Mouse (Mus musculus) embryonic facial prominence, embryonic 14.5 days (tissue): ENCODE data around the gene Ifngr2. TPM values are rescaled to one million over a fixed set of nuclear protein-coding genes. Genes with fewer than 3 reads are reported as not detected.

Experiments used
- ATAC-seq: fragments of 200-750 bp; cut with Nextera tagmentation; 2 replicates; pipeline ENCODE4 v1.8.0; 2017; ENCODE audit warnings: low read depth, moderate number of reproducible peaks, moderate TSS enrichment
- DNase-seq: peaks from one replicate; pipeline ENCODE4 v3.0.0-alpha.2; 2015; ENCODE audit warnings: low spot score
- H3K27ac ChIP-seq: fragments of 300-500 bp; sonication (generic); replicated peaks from 2 replicates; pipeline ENCODE4 v1.5.1; 2014; ENCODE audit warnings: low read depth, mild to moderate bottlenecking, low read length, moderate library complexity
- H3K27me3 ChIP-seq: fragments of 300-500 bp; sonication (generic); replicated peaks from 2 replicates; pipeline ENCODE4 v1.6.1; 2014; ENCODE audit warnings: low read length; ENCODE audit not compliant: control insufficient read depth, insufficient read depth
- H3K36me3 ChIP-seq: fragments of 300-500 bp; sonication (generic); 2 replicates; pipeline ENCODE4 v1.6.1; 2014; ENCODE audit warnings: low read length, mixed read lengths; ENCODE audit not compliant: control insufficient read depth, insufficient read depth
- H3K4me1 ChIP-seq: fragments of 300-500 bp; sonication (generic); 2 replicates; pipeline ENCODE4 v1.6.1; 2014; ENCODE audit warnings: antibody characterized with exemption, low read length; ENCODE audit not compliant: control insufficient read depth, insufficient read depth
- H3K4me2 ChIP-seq: fragments of 300-500 bp; sonication (generic); 2 replicates; pipeline ENCODE4 v1.6.1; 2014; ENCODE audit warnings: low read depth, mild to moderate bottlenecking, low read length, moderate library complexity, mixed read lengths
- H3K4me3 ChIP-seq: fragments of 300-500 bp; sonication (generic); 2 replicates; pipeline ENCODE4 v1.5.1; 2014; ENCODE audit warnings: low read depth, mild to moderate bottlenecking, low read length
- H3K9ac ChIP-seq: fragments of 300-500 bp; sonication (generic); 2 replicates; pipeline ENCODE4 v1.6.1; 2014; ENCODE audit warnings: low read depth, mild to moderate bottlenecking, low read length, moderate library complexity, mixed read lengths
- H3K9me3 ChIP-seq: fragments of 300-500 bp; sonication (generic); 2 replicates; pipeline ENCODE4 v1.6.1; 2016; ENCODE audit warnings: low read length; ENCODE audit not compliant: control insufficient read depth
- WGBS: fragments of 180-500 bp; shearing (Covaris S2); extraction: QIAGEN DNeasy Blood & Tissue Kit; methylation state at CpG from one replicate; pipeline ENCODE4 v1.1.7; 2014; 5-methylcytosine and 5-hydroxymethylcytosine counted together
- polyA plus RNA-seq: library from polyadenylated mRNA; unstranded; fragments of >200 nt; fragmentation: Nextera tagmentation; extraction: Ambion mirVana; gene quantifications from 2 replicates; pipeline ENCODE4 v1.2.1, GENCODE M21; 2014

Ifngr2 gene
- polyA plus RNA-seq, 1 experiment from 2014 or later: 51.0 TPM

DNA sequence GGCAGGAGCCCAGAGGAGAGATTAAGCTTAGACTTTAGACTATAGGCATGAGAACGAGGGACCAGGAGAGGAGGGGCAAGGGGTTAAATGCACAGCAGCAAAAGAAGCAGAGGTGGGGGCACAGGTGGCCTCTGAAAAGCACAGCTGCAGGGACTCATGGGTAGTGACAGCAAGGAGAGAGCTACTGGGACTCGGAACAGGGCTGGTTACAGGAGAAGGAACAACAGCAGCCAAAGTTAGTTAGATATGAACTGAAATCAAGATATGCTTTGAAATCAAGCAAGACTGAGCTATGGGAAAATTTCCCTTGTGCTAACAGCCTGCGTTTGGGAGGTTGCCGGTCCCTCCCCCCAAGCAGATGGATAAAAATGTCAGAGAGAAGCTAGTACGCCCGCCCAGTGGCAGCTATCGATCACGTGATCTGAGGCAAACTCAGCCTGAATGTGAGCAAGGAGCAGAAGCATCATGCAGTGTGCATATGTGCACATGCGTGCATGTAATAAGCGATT is 5.2 kb upstream of the Ifngr2 start:
- Histone ChIP-seq H3K4me2 (peak overlapping the region; percentile 37; the same call in 1 of the 2 replicates), H3K9ac (peak overlapping the region; percentile 19; the same call in 1 of the 2 replicates), H3K27ac (no peak overlapping the region), H3K36me3 (no peaks in the 10 kb centered on the region), H3K4me3 (0 out of 2 replicates have a peak overlapping the region, but pooled peaks have one; percentile 3), H3K4me1 (peaks cover 19% of the 10 kb centered on the region), H3K9me3 (no peaks in the 10 kb centered on the region), H3K27me3 (no peaks in the 10 kb centered on the region; the same call in 1 of the 2 replicates)
- WGBS: 26% methylated on average over 10 of the region's 10 CpGs
- DNase-seq: no peak
- ATAC-seq: no peak

- Histone ChIP-seq H3K4me3 (no peak overlapping the region), H3K9me3 (no peaks in the 10 kb centered on the region), H3K4me2 (no peak overlapping the region), H3K36me3 (no peaks in the 10 kb centered on the region), H3K27ac (no peak overlapping the region), H3K4me1 (peaks cover 16% of the 10 kb centered on the region), H3K9ac (no peak overlapping the region), H3K27me3 (no peaks in the 10 kb centered on the region; the same call in 1 of the 2 replicates)
- 97% methylated on average over 1 of the region's 1 CpGs for WGBS
- ATAC-seq: no peak
- no peak for DNase-seq
Observed at GRCm38 (mm10) chr16:91543619-91544018, 3.3 kb upstream of the Ifngr2 start.

DNA sequence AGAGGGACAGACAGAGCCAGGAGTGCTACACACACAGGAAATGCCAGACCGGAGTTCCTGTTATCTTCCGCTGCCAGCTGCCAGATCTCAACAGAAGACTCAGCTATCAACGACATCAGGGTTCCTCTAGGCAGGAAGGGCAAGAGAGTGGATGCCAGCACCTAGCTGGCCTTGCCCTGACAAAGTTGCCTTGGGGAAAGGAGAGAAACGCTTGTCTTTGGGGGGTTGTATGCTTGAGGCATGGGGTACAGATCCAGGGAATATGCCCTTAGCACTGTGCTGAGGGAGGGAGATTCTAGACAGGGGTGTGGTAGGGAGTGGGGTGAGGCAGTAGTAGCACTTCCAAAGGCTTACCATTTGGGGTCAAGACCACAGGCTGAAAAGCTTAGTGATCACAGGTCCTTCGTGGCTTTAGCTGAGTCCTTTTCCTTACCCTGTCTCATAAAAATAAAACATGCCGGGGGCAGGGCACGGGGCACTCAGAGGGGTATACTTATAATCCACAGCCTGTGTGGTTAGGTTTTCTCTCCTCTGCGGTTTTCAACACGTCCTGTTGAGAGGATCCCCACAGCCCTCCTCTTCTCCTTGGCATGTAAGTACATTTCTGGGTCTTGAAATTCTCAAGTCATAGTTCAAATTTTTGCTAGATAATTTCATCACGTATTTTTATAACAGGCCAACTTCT is 1.1 kb upstream of the Ifngr2 start:
- H3K4me1 ChIP-seq: peaks cover 24% of the 10 kb centered on the region
- H3K4me2 ChIP-seq: no peak overlapping the region
- DNase-seq (no peak), ATAC-seq (0 out of 2 replicates have a peak, but pooled peaks have one; percentile 5)
- H3K4me3 ChIP-seq: no peak overlapping the region
- 58% methylated on average over 10 of the region's 10 CpGs for WGBS
- peak overlapping the region; percentile 6; the same call in 1 of the 2 replicates for H3K27ac ChIP-seq
- no peaks in the 10 kb centered on the region for H3K36me3 ChIP-seq
- no peak overlapping the region for H3K9ac ChIP-seq
- H3K9me3 ChIP-seq: no peaks in the 10 kb centered on the region
- no peaks in the 10 kb centered on the region; the same call in 1 of the 2 replicates for H3K27me3 ChIP-seq

GRCm38 (mm10) chr16:91546391-91546835 is 459 bp upstream of the Ifngr2 start:
- ATAC-seq (peak; percentile 56), DNase-seq (no peak)
- Histone ChIP-seq H3K27ac (peak overlapping the region; percentile 76), H3K4me2 (peak overlapping the region; percentile 72), H3K4me3 (peak overlapping the region; percentile 95), H3K9ac (peak overlapping the region; percentile 95), H3K27me3 (no peaks in the 10 kb centered on the region; the same call in 1 of the 2 replicates), H3K36me3 (no peaks in the 10 kb centered on the region), H3K4me1 (peaks cover 22% of the 10 kb centered on the region), H3K9me3 (no peaks in the 10 kb centered on the region)
- WGBS: 18% methylated on average over 14 of the region's 14 CpGs

- Histone ChIP-seq H3K27me3 (no peaks in the 10 kb centered on the region; the same call in 1 of the 2 replicates), H3K9me3 (no peaks in the 10 kb centered on the region), H3K36me3 (no peaks in the 10 kb centered on the region), H3K4me2 (peak overlapping the region; percentile 72), H3K4me1 (peaks cover 20% of the 10 kb centered on the region), H3K9ac (peak overlapping the region; percentile 95; the same call in 1 of the 2 replicates), H3K27ac (no peak overlapping the region), H3K4me3 (peak overlapping the region; percentile 95)
- no peak for ATAC-seq
- DNase-seq: no peak
- 44% methylated on average over 5 of the region's 5 CpGs for WGBS
Observed at GRCm38 (mm10) chr16:91547974-91548373, 1.1 kb downstream of the Ifngr2 start.

GRCm38 (mm10) chr16:91548586-91548985 is 1.7 kb downstream of the Ifngr2 start:
- Histone ChIP-seq H3K36me3 (no peaks in the 10 kb centered on the region), H3K27ac (no peak overlapping the region), H3K4me1 (peaks cover 26% of the 10 kb centered on the region), H3K9ac (peak overlapping the region; percentile 19; the same call in 1 of the 2 replicates), H3K4me3 (peak overlapping the region; percentile 95), H3K4me2 (peak overlapping the region; percentile 72), H3K27me3 (no peaks in the 10 kb centered on the region; the same call in 1 of the 2 replicates), H3K9me3 (no peaks in the 10 kb centered on the region)
- ATAC-seq: no peak
- no peak for DNase-seq
- WGBS: 46% methylated on average over 5 of the region's 5 CpGs

DNA sequence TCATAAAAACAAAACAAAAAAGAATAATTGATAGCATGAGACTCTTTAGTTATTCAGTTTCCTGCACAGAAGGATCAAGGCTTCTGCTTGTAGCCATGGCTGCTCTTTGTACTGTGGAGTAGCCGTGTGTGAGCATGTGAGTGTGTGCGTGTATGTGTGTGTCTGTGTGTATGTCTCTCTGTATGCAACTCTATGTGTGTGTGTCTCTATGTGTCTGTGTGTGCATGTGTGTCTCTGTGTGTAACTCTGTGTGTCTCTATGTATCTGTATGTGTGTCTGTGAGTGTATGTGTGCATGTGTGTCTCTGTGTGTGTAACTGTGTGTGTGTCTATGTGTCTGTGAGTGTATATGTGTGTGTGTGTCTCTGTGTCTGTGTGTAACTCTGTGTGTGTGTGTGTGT is 2.1 kb downstream of the Ifngr2 start:
- Histone ChIP-seq H3K4me1 (peaks cover 30% of the 10 kb centered on the region), H3K9me3 (no peaks in the 10 kb centered on the region), H3K36me3 (no peaks in the 10 kb centered on the region), H3K27me3 (no peaks in the 10 kb centered on the region; the same call in 1 of the 2 replicates), H3K27ac (no peak overlapping the region), H3K4me3 (peak overlapping the region; percentile 95), H3K4me2 (peak overlapping the region; percentile 72), H3K9ac (peak overlapping the region; percentile 19; the same call in 1 of the 2 replicates)
- 77% methylated on average over 2 of the region's 2 CpGs for WGBS
- ATAC-seq (no peak), DNase-seq (no peak)

- Histone ChIP-seq H3K27ac (no peak overlapping the region), H3K4me3 (no peak overlapping the region), H3K9me3 (no peaks in the 10 kb centered on the region), H3K9ac (no peak overlapping the region), H3K36me3 (no peaks in the 10 kb centered on the region), H3K4me2 (no peak overlapping the region), H3K27me3 (no peaks in the 10 kb centered on the region; the same call in 1 of the 2 replicates), H3K4me1 (peaks cover 34% of the 10 kb centered on the region)
- ATAC-seq: no peak
- WGBS: 61% methylated on average over 5 of the region's 5 CpGs
- DNase-seq: no peak
Observed at GRCm38 (mm10) chr16:91549616-91550015, 2.7 kb downstream of the Ifngr2 start.
